Mouse (Mus musculus) left cerebral cortex, postnatal 25 days (tissue): ENCODE data around the gene Tmem119. TPM values are rescaled to one million over a fixed set of nuclear protein-coding genes. Genes with fewer than 3 reads are reported as not detected.
A peak's percentile ranks its signal among the peaks of the same experiment; 100 is the strongest.
"Not testable (repeated sequence)": the region's sequence is repeated elsewhere in the genome, so short reads cannot be mapped to it uniquely, and the experiment has no call there.

ENCODE experiments used
- DNase-seq, 2 experiments: peaks; one replicate each; pipeline ENCODE4 v3.0.0; 2022; ENCODE audit warnings: low spot score in 2 of 2, mixed read lengths in 1 of 2
- intact Hi-C: fragments of 180-260 bp; cut with DNase I; formaldehyde crosslinking; loops from one replicate; pipeline ENCODE4 v1.15.1; 2025
- total RNA-seq, 2 experiments: library from RNA; stranded (reverse); gene quantifications; 2 replicates each; pipeline ENCODE4 v1.2.3; 2021

Tmem119 gene
- total RNA-seq, 2 experiments from 2014 or later: 23.3 to 25.6 TPM

- DNase-seq: no peak
- intact Hi-C loops: no loop called here
Measured at GRCm38 (mm10) chr5:113826619-113827018, 26.3 kb upstream of the Tmem119 start.

- intact Hi-C loops: no loop called here
- no peak for DNase-seq
Measured at GRCm38 (mm10) chr5:113825558-113825957, 25.2 kb upstream of the Tmem119 start.

GRCm38 (mm10) chr5:113824228-113824627 lies 23.9 kb upstream of the Tmem119 start:
- intact Hi-C loops: no loop called here
- no peak for DNase-seq

GRCm38 (mm10) chr5:113818572-113818971 lies 18.3 kb upstream of the Tmem119 start:
- intact Hi-C loops: loop anchor here (10.0 kb wide), 1 partner anchor 454 kb away; no protein-coding TSS in a partner anchor
- no peak for DNase-seq

- intact Hi-C loops: loop anchor here (1.0 to 10.0 kb wide), 2 partner anchors 42 to 451 kb away; no protein-coding TSS in a partner anchor
- peak; percentile 42 to 45 for DNase-seq
Measured at GRCm38 (mm10) chr5:113815638-113816152, 15.4 kb upstream of the Tmem119 start.

- no peak for DNase-seq
- intact Hi-C loops: loop anchor here (1.0 to 10.0 kb wide), 2 partner anchors 42 to 450 kb away; no protein-coding TSS in a partner anchor
Measured at GRCm38 (mm10) chr5:113815041-113815389, 14.7 kb upstream of the Tmem119 start.

GRCm38 (mm10) chr5:113814111-113815040 lies 14.1 kb upstream of the Tmem119 start:
- DNase-seq: no peak
- intact Hi-C loops: loop anchor here (1.0 to 10.0 kb wide), 2 partner anchors 41 to 450 kb away; no protein-coding TSS in a partner anchor

GRCm38 (mm10) chr5:113813608-113814007 lies 13.3 kb upstream of the Tmem119 start:
- DNase-seq: no peak
- intact Hi-C loops: loop anchor here (10.0 kb wide), 1 partner anchor 449 kb away; no protein-coding TSS in a partner anchor

GRCm38 (mm10) chr5:113812638-113813037 lies 12.3 kb upstream of the Tmem119 start:
- intact Hi-C loops: loop anchor here (10.0 kb wide), 1 partner anchor 448 kb away; no protein-coding TSS in a partner anchor

GRCm38 (mm10) chr5:113811824-113812420 lies 11.6 kb upstream of the Tmem119 start:
- not testable (repeated sequence) for DNase-seq
- intact Hi-C loops: loop anchor here (10.0 kb wide), 1 partner anchor 447 kb away; no protein-coding TSS in a partner anchor

More at GRCm38 (mm10) chr5:113812638-113813037, 12.3 kb upstream of the Tmem119 start:
- DNase-seq: no peak

- no peak for DNase-seq
- intact Hi-C loops: loop anchor here (10.0 kb wide), 1 partner anchor 445 kb away; no protein-coding TSS in a partner anchor
Measured at GRCm38 (mm10) chr5:113810111-113810510, 9.8 kb upstream of the Tmem119 start.

- DNase-seq: no peak
- intact Hi-C loops: no loop called here
Measured at GRCm38 (mm10) chr5:113808177-113808576, 7.9 kb upstream of the Tmem119 start.

- intact Hi-C loops: no loop called here
- DNase-seq: no peak
Measured at GRCm38 (mm10) chr5:113807712-113808111, 7.4 kb upstream of the Tmem119 start.

- no peak for DNase-seq
- intact Hi-C loops: no loop called here
Measured at GRCm38 (mm10) chr5:113806414-113806813, 6.1 kb upstream of the Tmem119 start.

GRCm38 (mm10) chr5:113805301-113805700 lies 5.0 kb upstream of the Tmem119 start:
- intact Hi-C loops: no loop called here
- DNase-seq: no peak

GRCm38 (mm10) chr5:113804395-113804966 lies 4.2 kb upstream of the Tmem119 start:
- intact Hi-C loops: no loop called here

GRCm38 (mm10) chr5:113799691-113800090 lies 625 bp downstream of the Tmem119 start:
- no peak for DNase-seq
- intact Hi-C loops: no loop called here

More at GRCm38 (mm10) chr5:113804395-113804966, 4.2 kb upstream of the Tmem119 start:
- no peak for DNase-seq

GRCm38 (mm10) chr5:113798525-113798924 lies 1.8 kb downstream of the Tmem119 start:
- intact Hi-C loops: no loop called here
- no peak for DNase-seq

- intact Hi-C loops: no loop called here
- no peak for DNase-seq
Measured at GRCm38 (mm10) chr5:113797149-113797882, 3.0 kb downstream of the Tmem119 start.
